Mouse (Mus musculus): ENCODE data around the gene Ndufa6. TPM values are rescaled to one million over a fixed set of nuclear protein-coding genes. Genes with fewer than 3 reads are reported as not detected.
"Not testable (repeated sequence)": the region's sequence is repeated elsewhere in the genome, so short reads cannot be mapped to it uniquely, and the experiment has no call there.

Gene Ndufa6
- polyA plus RNA-seq, 1 experiment from 2014 or later: 111 TPM

DNA sequence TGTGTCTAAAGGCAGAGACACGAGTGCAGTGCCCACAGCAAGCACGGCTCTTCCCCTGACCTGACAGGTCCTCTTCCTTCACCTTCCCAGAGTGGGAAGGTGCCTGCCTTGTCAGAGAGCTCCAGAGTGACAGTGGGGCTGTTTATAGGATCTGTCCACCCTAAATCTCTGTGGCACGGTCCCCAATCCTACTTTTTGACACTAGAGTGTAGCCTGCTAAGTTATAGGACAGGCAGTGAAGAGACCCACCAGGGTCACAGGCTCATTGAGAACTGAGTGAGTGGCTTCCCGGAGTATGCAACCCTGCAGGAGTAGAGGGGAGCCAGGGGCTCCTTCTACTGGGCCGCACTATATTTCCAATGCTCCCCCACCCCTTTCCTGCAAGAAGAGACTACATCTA is 23.6 kb upstream of the Ndufa6 start:
- H3K79me2 ChIP-seq (ENCODE audit: inconsistent target): no peaks in the 10 kb centered on the region
- no peaks in the 10 kb centered on the region for H3K36me3 ChIP-seq (ENCODE audit: inconsistent target)
- WGBS (ENCODE audit: missing documents): 88% methylated on average over 5 of the region's 5 CpGs
- H3K27ac ChIP-seq: no peak overlapping the region
- H3K4me3 ChIP-seq (ENCODE audit: inconsistent target): no peak overlapping the region

DNA sequence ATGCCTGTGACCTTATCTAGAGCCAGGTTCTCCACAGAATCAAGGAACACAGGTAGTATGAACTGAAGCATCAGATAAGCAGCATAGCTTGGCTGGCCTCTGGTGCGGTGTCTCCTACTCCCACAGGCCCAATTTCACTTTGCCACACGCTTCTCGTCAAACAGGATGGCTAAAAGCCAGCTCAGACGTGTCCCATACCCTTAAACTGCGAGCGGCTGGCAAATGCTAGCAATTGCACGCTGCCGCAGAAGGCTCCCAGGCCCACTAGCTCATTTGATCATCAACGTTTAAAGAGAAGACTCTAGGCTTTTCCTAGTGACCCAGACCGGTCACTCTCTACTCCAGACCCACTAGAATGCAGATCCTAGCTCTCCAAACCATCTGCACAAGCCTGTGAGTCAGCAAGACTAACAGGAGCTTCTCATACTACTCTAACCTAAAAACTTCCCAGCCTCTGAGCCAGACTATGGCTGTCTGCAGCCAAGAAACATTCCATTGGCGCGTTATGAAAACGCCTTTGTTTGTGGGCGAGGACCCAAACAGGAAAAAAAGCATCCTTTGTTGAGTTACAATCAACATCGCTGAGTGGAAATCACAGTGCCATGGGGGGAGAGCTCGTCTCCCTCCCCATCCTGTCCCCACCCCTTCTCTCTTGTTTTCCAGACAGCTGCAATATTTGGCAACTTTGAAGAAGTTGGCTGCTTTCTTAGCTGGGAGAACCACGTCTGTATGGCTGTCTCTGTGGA is 22.4 kb upstream of the Ndufa6 start:
- Histone ChIP-seq H3K27ac (no peak overlapping the region), H3K79me2 (ENCODE audit: inconsistent target) (no peaks in the 10 kb centered on the region), H3K4me3 (ENCODE audit: inconsistent target) (no peak overlapping the region), H3K36me3 (ENCODE audit: inconsistent target) (no peaks in the 10 kb centered on the region)
- 89% methylated on average over 14 of the region's 17 CpGs for WGBS (ENCODE audit: missing documents)

DNA sequence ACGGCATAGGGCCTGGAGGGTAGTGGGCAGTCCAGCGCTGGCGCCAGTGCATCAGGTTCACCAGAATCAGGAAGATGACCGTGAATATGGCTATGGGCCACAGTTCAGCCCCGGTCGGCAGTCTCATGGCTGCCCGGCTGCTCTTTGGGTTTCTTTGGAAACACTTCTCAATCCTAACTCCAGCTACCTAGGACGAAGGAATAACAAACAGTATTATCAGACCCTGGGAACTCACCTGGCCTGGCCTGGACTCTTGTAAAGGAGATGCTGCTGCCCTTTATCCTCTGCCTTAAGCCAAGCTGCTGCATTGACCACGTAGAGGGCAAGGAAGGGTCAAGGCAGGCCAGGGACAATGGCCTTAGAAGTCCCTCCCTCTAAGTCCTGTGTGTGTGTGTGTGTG is 21.7 kb upstream of the Ndufa6 start:
- Histone ChIP-seq H3K27ac (no peak overlapping the region), H3K4me3 (ENCODE audit: inconsistent target) (no peak overlapping the region), H3K36me3 (ENCODE audit: inconsistent target) (no peaks in the 10 kb centered on the region), H3K79me2 (ENCODE audit: inconsistent target) (no peaks in the 10 kb centered on the region)
- 93% methylated on average over 9 of the region's 9 CpGs for WGBS (ENCODE audit: missing documents)

DNA sequence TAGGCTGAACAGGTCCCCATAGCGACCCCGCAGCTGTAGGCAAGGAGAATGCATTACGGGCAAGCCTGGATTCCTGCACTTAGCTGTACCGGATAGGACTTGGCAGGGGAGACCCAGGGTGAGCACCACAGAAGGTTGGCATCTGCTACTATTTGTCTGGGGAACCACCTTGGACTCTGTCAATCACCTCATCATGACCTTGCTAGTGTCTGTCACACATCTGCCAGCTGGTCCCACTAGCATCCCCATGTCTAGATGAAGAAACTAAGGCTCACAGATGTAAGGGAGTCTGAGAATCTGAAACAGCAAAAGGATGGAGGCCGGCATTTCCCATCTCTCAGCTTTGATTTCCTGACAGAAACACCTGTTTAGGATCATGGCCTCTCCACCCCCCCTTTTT is 20.3 kb upstream of the Ndufa6 start:
- no peaks in the 10 kb centered on the region for H3K36me3 ChIP-seq (ENCODE audit: inconsistent target)
- WGBS (ENCODE audit: missing documents): 98% methylated on average over 5 of the region's 5 CpGs
- H3K4me3 ChIP-seq (ENCODE audit: inconsistent target): no peak overlapping the region
- no peaks in the 10 kb centered on the region for H3K79me2 ChIP-seq (ENCODE audit: inconsistent target)
- no peak overlapping the region for H3K27ac ChIP-seq

DNA sequence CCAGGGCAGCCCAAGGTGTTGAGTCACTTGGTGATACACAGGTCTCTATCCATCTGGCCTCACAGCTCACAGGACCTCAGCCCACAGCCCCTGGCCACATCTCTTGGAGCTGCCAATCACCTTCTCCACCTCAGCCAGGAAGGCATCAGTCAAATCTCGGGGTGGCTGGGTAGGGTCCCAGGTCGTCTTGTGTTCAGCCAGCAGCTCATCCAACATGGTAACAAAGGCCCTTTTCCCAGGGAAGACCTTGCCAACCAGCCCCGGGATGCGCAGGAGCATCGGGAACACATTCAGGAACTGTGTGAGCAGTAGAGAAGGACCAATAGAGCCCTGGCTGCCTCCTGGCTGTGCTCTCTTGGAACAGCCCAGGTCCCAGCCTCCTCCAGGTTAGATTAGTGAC is 18.9 kb upstream of the Ndufa6 start:
- no peak overlapping the region for H3K27ac ChIP-seq
- 91% methylated on average over 5 of the region's 5 CpGs for WGBS (ENCODE audit: missing documents)
- no peaks in the 10 kb centered on the region for H3K79me2 ChIP-seq (ENCODE audit: inconsistent target)
- no peaks in the 10 kb centered on the region for H3K36me3 ChIP-seq (ENCODE audit: inconsistent target)
- no peak overlapping the region for H3K4me3 ChIP-seq (ENCODE audit: inconsistent target)

DNA sequence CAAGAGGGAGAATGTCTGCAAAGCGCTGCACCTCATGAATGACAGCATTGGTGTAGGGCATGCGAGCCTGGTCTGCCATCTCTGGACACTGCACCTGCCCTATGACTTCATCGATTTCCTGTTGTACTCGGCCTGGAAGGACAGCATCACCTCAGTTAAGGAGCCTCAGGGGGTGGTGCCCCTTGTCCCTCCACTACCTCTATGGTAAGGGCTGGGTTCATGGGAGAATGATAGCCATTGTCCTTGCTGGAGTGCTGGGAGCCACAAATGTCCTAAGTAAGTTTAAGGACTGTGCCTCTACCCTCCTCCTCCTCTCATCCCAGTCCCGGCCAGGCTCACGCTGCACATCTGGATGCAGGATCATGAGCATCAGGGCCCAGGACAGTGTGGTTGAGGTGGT is 18.3 kb upstream of the Ndufa6 start:
- Histone ChIP-seq H3K4me3 (ENCODE audit: inconsistent target) (no peak overlapping the region), H3K79me2 (ENCODE audit: inconsistent target) (no peaks in the 10 kb centered on the region), H3K36me3 (ENCODE audit: inconsistent target) (no peaks in the 10 kb centered on the region), H3K27ac (no peak overlapping the region)
- 94% methylated on average over 6 of the region's 6 CpGs for WGBS (ENCODE audit: missing documents)

DNA sequence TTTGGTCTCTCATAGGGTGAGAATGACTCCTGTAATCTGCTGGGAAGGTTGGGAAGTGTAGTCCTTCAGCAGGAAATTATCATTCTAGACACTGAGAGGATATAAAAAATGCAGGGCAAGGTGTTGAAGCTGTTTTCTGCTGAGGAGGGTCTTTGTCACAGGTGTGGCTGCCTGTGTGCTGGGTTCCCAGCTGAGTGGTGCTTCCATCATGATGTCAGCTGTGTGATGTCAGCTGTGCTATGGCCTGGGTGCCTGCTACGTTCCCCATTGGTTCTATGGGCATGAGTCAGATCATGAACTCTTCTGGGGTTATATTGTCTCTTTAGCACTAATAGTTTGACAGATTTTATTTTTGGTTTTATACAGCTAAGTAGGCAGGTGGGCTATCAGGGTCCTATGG is 14.7 kb upstream of the Ndufa6 start:
- 89% methylated on average over 1 of the region's 1 CpGs for WGBS (ENCODE audit: missing documents)
- Histone ChIP-seq H3K27ac (no peak overlapping the region), H3K36me3 (ENCODE audit: inconsistent target) (no peaks in the 10 kb centered on the region), H3K79me2 (ENCODE audit: inconsistent target) (no peaks in the 10 kb centered on the region), H3K4me3 (ENCODE audit: inconsistent target) (no peak overlapping the region)

DNA sequence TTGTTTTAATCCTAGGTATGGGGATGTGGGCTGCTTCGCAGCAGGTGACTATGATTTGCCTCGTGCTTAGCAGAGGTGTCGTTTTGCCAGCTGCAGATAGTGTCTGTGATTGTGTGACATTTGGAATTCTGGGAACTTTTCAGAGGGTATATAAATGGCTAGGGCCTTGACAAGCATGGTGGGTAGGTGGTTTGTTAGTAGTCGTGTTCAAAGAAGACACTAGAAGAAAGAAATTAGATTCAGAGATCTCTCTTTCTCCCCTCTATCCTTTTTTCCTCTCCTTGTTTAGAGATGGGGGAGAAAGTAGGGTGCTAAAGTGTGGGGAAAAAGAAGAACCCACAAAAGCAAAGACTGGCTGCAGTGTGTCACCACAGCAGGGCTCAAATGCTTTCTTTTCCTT is 14.0 kb upstream of the Ndufa6 start:
- WGBS (ENCODE audit: missing documents): 94% methylated on average over 4 of the region's 4 CpGs
- H3K79me2 ChIP-seq (ENCODE audit: inconsistent target): no peaks in the 10 kb centered on the region
- no peak overlapping the region for H3K27ac ChIP-seq
- H3K4me3 ChIP-seq (ENCODE audit: inconsistent target): no peak overlapping the region
- H3K36me3 ChIP-seq (ENCODE audit: inconsistent target): no peaks in the 10 kb centered on the region

DNA sequence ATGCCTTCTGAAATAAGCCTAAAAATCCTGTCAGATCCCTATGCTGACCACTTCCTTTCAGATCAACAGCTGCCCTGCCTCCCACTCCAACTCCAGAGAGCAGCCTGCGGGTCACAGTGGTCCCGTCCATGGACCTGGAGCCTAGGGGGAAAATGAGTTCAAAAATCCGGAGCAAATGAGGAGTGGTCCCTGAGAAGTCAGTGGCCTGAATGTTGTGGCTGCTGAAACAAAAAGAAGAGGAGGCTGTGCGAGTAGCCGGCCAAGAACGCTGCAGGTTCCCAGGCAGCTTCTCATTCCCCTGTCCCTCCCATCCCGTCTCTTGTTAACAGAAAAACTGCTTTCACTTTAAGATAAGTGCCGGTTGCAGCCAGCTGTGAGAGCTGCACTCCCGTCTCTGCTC is 10.4 kb upstream of the Ndufa6 start:
- H3K79me2 ChIP-seq (ENCODE audit: inconsistent target); H3K4me3 ChIP-seq (ENCODE audit: inconsistent target); H3K36me3 ChIP-seq (ENCODE audit: inconsistent target); H3K27ac ChIP-seq: not testable (repeated sequence)
- 0% methylated on average over 3 of the region's 9 CpGs for WGBS (ENCODE audit: missing documents)

DNA sequence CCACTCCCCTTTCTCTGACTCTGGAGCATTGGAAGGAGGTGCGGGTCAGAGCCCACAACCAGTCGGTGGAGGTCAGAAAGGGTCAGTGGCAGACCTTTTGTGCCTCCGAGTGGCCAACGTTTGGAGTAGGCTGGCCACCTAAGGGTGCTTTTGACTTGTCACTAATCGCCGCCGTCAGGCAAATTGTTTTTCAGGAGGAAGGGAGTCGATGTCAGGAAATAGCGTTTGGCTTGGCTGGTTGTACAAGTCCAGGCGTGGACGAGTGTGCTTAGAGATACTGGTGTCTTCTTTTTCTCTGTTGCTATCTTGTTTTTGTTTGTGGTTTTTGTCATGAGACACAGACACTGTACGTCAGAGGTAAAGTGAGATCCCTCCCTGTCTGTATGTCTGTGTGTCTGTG is 9.7 kb upstream of the Ndufa6 start:
- H3K4me3 ChIP-seq (ENCODE audit: inconsistent target); H3K36me3 ChIP-seq (ENCODE audit: inconsistent target); H3K27ac ChIP-seq; H3K79me2 ChIP-seq (ENCODE audit: inconsistent target): not testable (repeated sequence)
- 78% methylated on average over 3 of the region's 12 CpGs for WGBS (ENCODE audit: missing documents)

DNA sequence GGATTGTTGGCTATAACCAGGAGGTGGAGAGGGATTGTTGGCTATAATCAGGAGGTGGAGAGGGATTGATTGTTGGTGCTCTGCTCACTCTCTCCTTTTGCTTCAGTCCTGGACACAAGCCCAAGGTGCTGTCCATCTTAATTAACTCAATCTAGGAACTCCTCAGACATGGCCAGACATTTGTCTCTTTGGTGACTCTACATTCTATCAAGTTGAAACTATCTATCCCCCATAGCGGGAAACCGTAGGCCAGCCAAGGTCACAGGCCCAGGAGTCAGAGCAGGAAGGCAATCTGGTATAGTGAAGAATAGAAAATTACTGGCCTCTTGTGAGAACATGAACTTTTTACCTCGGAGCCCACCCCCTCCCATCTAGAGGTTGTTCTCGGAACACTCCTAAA is 8.1 kb upstream of the Ndufa6 start:
- H3K36me3 ChIP-seq (ENCODE audit: inconsistent target): no peaks in the 10 kb centered on the region
- no peak overlapping the region for H3K4me3 ChIP-seq (ENCODE audit: inconsistent target)
- 87% methylated on average over 2 of the region's 4 CpGs for WGBS (ENCODE audit: missing documents)
- H3K79me2 ChIP-seq (ENCODE audit: inconsistent target): no peaks in the 10 kb centered on the region
- H3K27ac ChIP-seq: no peak overlapping the region

DNA sequence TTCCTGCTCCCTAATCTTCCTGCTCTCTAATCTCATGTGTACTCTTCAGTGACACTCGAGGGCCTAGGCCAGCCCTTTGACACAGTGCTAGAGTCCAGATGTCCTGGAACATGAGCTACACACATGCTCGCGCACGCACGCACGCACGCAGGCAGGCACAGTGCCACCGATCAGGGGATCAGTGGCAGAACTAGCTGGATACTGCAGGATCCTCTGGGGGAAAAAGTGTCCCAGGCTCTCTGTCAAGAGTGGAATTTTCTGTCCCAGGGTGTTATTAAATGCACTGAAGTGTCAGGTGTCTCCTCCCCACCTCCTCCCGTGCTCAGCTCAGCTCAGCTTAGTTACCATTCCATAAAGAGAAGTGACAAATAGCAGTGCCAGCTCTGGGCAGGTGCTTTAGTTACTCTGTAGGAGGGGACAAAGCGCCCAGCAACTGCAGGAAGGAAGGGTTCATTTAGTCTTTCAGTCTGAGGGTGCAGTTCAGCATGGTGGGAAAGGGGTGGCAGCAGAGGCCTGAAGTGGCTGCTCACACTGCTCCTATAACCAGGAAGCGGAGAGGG is 7.4 kb upstream of the Ndufa6 start:
- Histone ChIP-seq H3K36me3 (ENCODE audit: inconsistent target) (no peaks in the 10 kb centered on the region), H3K79me2 (ENCODE audit: inconsistent target) (no peaks in the 10 kb centered on the region), H3K27ac (no peak overlapping the region), H3K4me3 (ENCODE audit: inconsistent target) (no peak overlapping the region)
- WGBS (ENCODE audit: missing documents): 79% methylated on average over 11 of the region's 11 CpGs

DNA sequence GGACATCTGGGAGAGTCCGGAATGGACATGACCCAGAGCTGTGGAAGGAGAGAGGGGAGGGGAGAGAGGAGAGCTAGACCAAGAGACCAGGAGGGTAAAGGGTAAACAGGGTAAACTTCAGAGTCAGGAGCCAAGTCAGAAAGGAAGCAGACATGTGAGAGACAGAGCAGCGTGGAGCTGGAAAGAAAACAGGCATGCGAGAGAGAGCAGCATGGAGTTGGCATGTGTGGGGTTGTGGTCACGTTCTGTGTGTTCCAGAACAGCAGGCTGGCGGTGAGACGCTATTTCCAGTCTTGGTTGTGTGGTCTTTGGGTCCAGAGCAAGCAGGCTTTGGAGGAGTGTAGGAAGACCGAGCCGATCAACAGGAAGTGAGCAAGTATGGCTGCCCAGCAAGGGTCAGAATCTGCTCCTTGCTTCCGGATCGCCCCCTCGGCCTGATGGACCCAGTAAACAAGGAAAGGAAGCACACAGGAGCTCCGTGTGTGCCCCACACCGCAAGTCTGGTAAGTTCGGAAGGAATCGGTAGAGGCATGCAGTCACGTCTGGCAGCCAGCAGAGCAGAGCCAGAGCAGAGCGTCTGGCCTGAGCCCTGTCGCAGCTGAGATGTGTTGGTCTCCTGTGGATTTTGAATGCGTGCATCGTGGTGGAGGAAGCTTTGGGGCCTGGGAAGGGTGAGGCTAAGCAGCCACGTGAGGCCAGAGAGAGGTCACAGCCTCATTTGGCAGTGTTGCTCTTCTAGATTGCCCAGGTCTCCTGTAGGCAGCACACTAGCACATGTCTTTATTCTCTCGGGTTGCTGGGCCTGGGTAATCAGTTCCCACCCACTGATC is 4.5 kb upstream of the Ndufa6 start:
- H3K27ac ChIP-seq: no peak overlapping the region
- peaks cover 4% of the 10 kb centered on the region for H3K79me2 ChIP-seq (ENCODE audit: inconsistent target)
- H3K36me3 ChIP-seq (ENCODE audit: inconsistent target): no peaks in the 10 kb centered on the region
- no peak overlapping the region for H3K4me3 ChIP-seq (ENCODE audit: inconsistent target)
- 81% methylated on average over 22 of the region's 22 CpGs for WGBS (ENCODE audit: missing documents)

DNA sequence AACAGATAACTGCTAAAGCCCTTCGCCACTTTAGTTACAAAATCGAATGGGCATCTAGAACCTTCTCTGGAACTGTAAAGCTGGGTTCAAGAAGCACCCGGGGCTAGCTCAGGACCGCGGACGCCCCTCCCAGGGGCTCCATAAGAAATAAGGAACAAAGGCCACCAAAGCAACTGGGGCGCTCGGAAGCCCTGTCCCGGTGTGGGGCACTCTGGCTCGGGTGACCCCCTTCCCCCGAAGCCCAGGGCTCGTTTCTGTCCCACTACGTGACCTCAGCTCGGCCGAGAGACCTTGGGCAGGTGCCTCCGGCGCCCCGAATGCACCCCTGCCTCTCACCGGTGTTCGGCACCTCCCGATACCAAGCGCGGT is 393 bp downstream of the Ndufa6 start:
- Histone ChIP-seq H3K79me2 (ENCODE audit: inconsistent target) (peaks cover 51% of the 10 kb centered on the region), H3K4me3 (ENCODE audit: inconsistent target) (peak overlapping the region; percentile 94), H3K36me3 (ENCODE audit: inconsistent target) (peaks cover 18% of the 10 kb centered on the region), H3K27ac (peak overlapping the region; percentile 70)
- WGBS (ENCODE audit: missing documents): 1% methylated on average over 17 of the region's 23 CpGs

DNA sequence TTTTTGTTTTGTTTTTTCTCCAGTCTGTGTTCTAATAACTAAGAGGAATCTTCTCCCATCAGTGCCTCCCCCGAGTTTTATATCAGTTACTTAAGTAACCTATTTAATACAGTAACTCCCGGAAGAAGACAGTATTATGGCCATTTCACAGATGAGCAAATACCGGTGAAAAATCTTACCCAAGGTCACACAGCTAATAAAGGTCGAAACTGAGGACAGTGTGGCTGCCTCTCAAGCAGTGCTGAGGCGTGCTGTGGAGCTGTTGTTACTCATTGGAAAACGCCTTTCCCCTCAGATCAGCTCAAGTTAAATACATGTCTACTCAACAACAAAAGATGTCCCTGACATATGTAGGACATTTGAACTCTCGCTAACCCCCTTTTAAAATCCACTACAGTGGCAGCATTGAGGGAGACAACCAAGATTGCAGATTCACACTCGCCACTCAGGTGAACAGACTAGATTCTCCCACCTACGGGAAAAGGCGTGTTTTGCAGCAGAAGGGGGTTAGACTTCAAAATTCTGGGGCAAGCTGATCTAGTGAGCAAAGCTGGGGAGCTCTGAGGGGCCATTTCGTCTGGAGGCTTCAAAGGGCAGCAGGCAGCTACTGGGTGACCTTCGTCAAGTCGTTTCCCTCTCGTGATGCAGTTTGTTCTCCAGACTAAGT is 911 bp downstream of the Ndufa6 start:
- peak overlapping the region; percentile 70 for H3K27ac ChIP-seq
- H3K36me3 ChIP-seq (ENCODE audit: inconsistent target): peaks cover 19% of the 10 kb centered on the region
- peak overlapping the region; percentile 94 for H3K4me3 ChIP-seq (ENCODE audit: inconsistent target)
- WGBS (ENCODE audit: missing documents): 27% methylated on average over 14 of the region's 14 CpGs
- H3K79me2 ChIP-seq (ENCODE audit: inconsistent target): peaks cover 51% of the 10 kb centered on the region

All from macrophage (primary cell).